Mouse (Mus musculus) lung, embryonic 15.5 days (tissue): ENCODE data around the gene Gpm6a. TPM values are rescaled to one million over a fixed set of nuclear protein-coding genes. Genes with fewer than 3 reads are reported as not detected.

ENCODE experiments used
- ATAC-seq: fragments of 200-750 bp; cut with Nextera tagmentation; 2 replicates; pipeline ENCODE4 v1.8.0; 2017; ENCODE audit warnings: moderate number of reproducible peaks, borderline replicate concordance; ENCODE audit not compliant: low FRiP score, low TSS enrichment; ENCODE audit errors: extremely low read depth
- H3K27ac ChIP-seq: fragments of 300-500 bp; sonication (generic); 2 replicates; pipeline ENCODE4 v1.5.1; 2015; ENCODE audit warnings: moderate library complexity, mild to moderate bottlenecking, inconsistent platforms
- H3K27me3 ChIP-seq: fragments of 300-500 bp; sonication (generic); 2 replicates; pipeline ENCODE4 v1.6.1; 2015; ENCODE audit warnings: inconsistent platforms
- H3K36me3 ChIP-seq: fragments of 300-500 bp; sonication (generic); 2 replicates; pipeline ENCODE4 v1.6.1; 2015; ENCODE audit warnings: inconsistent platforms
- H3K4me1 ChIP-seq: fragments of 300-500 bp; sonication (generic); 2 replicates; pipeline ENCODE4 v1.6.1; 2015; ENCODE audit warnings: inconsistent platforms
- H3K4me2 ChIP-seq: fragments of 300-500 bp; sonication (generic); 2 replicates; pipeline ENCODE4 v1.6.1; 2015; ENCODE audit warnings: inconsistent platforms, mild to moderate bottlenecking, moderate library complexity
- H3K4me3 ChIP-seq: fragments of 300-500 bp; sonication (generic); 2 replicates; pipeline ENCODE4 v1.5.1; 2015; ENCODE audit warnings: mild to moderate bottlenecking, inconsistent platforms
- H3K9ac ChIP-seq: fragments of 300-500 bp; sonication (generic); 2 replicates; pipeline ENCODE4 v1.6.1; 2015; ENCODE audit warnings: inconsistent platforms
- H3K9me3 ChIP-seq: fragments of 300-500 bp; sonication (generic); 2 replicates; pipeline ENCODE4 v1.6.1; 2016; ENCODE audit warnings: inconsistent platforms
- WGBS: fragments of 180-500 bp; shearing (Covaris S2); methylation state at CpG from one replicate; pipeline ENCODE4 v1.1.7; 2015; 5-methylcytosine and 5-hydroxymethylcytosine counted together
- polyA plus RNA-seq: library from polyadenylated mRNA; unstranded; fragments of >200 nt; fragmentation: Nextera tagmentation; extraction: Ambion mirVana; gene quantifications from 2 replicates; pipeline ENCODE4 v1.2.1, GENCODE M21; 2015

The Gpm6a gene
- polyA plus RNA-seq, 1 experiment from 2014 or later = 17.5 TPM

DNA sequence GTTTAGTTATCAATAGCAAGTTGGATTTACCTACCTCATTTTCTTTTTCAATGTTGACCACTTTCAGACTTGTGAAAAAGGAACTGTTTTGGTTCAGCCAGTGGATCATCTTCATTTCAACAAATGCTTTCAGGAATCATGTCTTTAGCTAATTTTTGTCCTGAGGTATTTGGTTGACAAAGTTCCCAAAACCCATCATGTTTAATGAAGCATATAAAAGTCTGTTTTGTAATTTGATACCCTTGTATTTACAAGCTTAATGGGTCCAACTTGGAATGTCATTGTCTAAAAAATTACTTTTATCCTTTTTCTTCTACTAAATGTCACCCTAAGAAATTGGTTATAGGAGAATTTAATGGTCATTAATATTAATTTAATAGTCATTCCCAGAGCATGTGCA, 6.9 kb downstream of the Gpm6a start:
- Histone ChIP-seq H3K36me3 (no peaks in the 10 kb centered on the region), H3K4me1 (no peaks in the 10 kb centered on the region), H3K9ac (no peak overlapping the region), H3K27me3 (no peaks in the 10 kb centered on the region), H3K27ac (no peak overlapping the region), H3K4me2 (no peak overlapping the region), H3K9me3 (no peaks in the 10 kb centered on the region), H3K4me3 (no peak overlapping the region)
- ATAC-seq = no peak

DNA sequence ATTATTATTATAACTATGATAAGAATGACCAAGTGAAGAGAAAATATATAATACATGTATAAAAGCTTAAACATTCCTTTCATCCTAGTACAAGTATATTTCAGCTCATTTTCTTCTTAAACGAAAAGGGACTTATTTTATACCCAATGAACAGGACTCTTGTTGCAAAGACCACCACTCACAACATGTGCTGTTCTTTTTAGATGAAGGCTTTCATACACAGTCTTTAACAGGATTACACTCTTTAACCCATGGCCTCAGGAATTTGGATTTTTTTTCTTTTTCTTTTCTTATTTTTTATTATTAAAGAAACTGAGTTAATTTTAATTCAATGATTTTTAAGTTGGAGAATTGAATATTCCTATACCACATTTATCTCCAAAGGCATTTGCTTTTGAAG, 20.4 kb downstream of the Gpm6a start:
- Histone ChIP-seq H3K9ac (no peak overlapping the region), H3K4me1 (no peaks in the 10 kb centered on the region), H3K9me3 (no peaks in the 10 kb centered on the region), H3K36me3 (no peaks in the 10 kb centered on the region), H3K4me3 (no peak overlapping the region), H3K4me2 (no peak overlapping the region), H3K27me3 (no peaks in the 10 kb centered on the region), H3K27ac (no peak overlapping the region)
- WGBS = 77% methylated on average over 1 of the region's 1 CpGs
- no peak for ATAC-seq

DNA sequence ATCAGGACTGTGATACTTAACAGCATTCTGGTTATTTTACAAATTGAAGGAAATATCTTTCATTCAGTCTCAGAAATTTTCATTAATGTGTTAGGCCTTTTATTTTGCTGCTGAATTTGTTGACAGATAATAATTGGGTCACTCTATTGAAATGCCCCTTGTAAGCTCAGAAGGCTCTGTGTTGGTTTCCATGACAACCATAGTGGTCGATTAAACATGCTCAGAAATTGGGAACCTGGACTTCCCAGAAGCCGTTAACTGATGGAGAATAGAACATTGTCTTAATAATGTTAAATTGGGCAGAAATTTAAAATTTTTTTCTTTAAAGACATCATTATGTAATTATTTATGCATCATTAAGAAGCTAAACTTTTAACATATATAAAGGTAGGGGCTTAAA, 20.9 kb downstream of the Gpm6a start:
- 72% methylated on average over 2 of the region's 2 CpGs for WGBS
- Histone ChIP-seq H3K27me3 (no peaks in the 10 kb centered on the region), H3K36me3 (no peaks in the 10 kb centered on the region), H3K4me3 (no peak overlapping the region), H3K9me3 (no peaks in the 10 kb centered on the region), H3K27ac (no peak overlapping the region), H3K4me2 (no peak overlapping the region), H3K9ac (no peak overlapping the region), H3K4me1 (no peaks in the 10 kb centered on the region)
- no peak for ATAC-seq

DNA sequence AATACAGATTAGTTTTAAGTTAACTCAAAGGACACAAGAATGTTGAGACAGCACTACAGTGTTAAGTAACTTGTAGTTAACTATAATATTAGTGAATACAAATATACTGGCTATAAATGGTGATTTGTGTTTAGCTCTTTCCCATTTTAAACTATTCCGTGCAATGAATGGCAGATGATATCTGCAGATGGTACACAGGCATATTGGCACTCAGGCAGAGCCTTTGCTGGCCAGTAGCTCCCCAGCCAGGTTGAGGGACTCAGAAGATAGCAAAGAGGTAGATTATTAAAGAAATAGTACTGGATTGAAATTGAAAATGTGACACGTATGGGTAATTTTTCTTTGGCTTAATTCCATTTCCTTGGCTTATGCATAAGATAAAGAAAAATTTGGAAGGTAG, 21.3 kb downstream of the Gpm6a start:
- no peak overlapping the region for H3K4me2 ChIP-seq
- no peak overlapping the region for H3K4me3 ChIP-seq
- no peaks in the 10 kb centered on the region for H3K36me3 ChIP-seq
- no peak overlapping the region for H3K27ac ChIP-seq
- H3K4me1 ChIP-seq = no peaks in the 10 kb centered on the region
- no peaks in the 10 kb centered on the region for H3K9me3 ChIP-seq
- no peaks in the 10 kb centered on the region for H3K27me3 ChIP-seq
- WGBS = 82% methylated on average over 2 of the region's 2 CpGs
- ATAC-seq = no peak
- H3K9ac ChIP-seq = no peak overlapping the region

DNA sequence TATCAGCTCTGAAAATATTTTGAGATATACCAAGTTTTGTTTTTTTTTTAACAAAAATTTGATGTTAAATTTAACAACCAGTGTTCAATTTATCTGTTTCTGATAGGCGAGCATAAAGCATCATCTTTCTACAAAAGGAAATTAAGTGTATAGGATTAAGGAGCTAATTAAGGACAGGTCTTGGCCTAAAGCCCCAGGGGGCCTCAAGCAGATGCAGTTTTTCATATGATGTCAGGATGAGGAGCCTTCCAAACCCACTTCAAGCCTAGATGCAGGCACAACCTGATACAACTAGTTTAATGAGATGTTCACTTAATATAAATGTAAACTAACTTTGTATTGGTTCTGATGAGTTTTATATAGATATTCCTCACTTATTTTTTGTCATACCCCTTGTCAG, 22.0 kb downstream of the Gpm6a start:
- H3K4me2 ChIP-seq = no peak overlapping the region
- no peaks in the 10 kb centered on the region for H3K4me1 ChIP-seq
- no peak overlapping the region for H3K4me3 ChIP-seq
- no peaks in the 10 kb centered on the region for H3K36me3 ChIP-seq
- H3K9ac ChIP-seq = no peak overlapping the region
- no peaks in the 10 kb centered on the region for H3K27me3 ChIP-seq
- 44% methylated on average over 1 of the region's 1 CpGs for WGBS
- no peaks in the 10 kb centered on the region for H3K9me3 ChIP-seq
- no peak overlapping the region for H3K27ac ChIP-seq
- ATAC-seq = no peak

DNA sequence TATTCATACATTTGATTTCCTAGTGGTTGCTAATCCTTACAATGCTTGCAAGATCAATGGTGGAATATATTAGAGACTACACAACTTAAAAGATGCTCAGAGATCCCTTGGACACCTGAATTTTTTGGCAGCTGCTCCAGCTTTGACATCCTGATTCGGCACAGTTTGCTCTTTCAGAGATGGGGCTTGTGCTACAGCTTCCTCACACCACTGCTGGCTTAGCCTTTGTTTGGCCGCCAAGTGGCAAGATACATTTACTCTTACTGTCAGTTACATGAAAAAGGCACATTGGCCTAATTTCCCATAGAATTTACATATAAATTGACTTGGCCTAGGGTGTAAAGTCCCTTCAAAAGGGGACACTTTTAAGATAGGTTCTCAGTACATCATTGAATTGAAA, 32.1 kb downstream of the Gpm6a start:
- WGBS = 56% methylated on average over 2 of the region's 2 CpGs

DNA sequence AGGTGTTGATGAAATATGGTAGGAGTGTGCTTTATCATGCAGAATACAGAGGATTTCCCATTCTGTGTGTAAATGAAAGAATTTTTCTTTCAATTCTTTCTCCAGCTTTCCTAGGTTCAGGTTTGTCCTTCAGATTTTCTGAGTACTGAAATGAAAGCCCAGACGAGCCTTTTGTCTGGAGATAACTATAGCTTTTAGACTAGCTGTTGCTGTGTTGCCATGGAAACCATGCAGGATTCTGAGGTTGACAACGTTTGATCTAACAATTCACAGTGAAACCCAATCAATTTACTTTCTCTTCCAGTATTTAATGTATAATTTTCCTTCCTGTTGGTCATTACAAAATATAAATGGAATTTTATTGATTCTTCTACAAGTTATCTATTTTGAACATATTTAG, 34.5 kb downstream of the Gpm6a start:
- Histone ChIP-seq H3K36me3 (no peaks in the 10 kb centered on the region), H3K4me3 (no peak overlapping the region), H3K4me1 (no peaks in the 10 kb centered on the region), H3K27ac (no peak overlapping the region), H3K27me3 (no peaks in the 10 kb centered on the region), H3K4me2 (no peak overlapping the region), H3K9ac (no peak overlapping the region), H3K9me3 (no peaks in the 10 kb centered on the region)
- no peak for ATAC-seq
- 12% methylated on average over 2 of the region's 2 CpGs for WGBS

More for the DNA sequence above, 32.1 kb downstream of the Gpm6a start:
- no peaks in the 10 kb centered on the region for H3K36me3 ChIP-seq
- no peaks in the 10 kb centered on the region for H3K9me3 ChIP-seq
- H3K4me2 ChIP-seq = no peak overlapping the region
- H3K9ac ChIP-seq = no peak overlapping the region
- ATAC-seq = no peak
- no peaks in the 10 kb centered on the region for H3K27me3 ChIP-seq
- H3K27ac ChIP-seq = no peak overlapping the region
- no peaks in the 10 kb centered on the region for H3K4me1 ChIP-seq
- H3K4me3 ChIP-seq = no peak overlapping the region

DNA sequence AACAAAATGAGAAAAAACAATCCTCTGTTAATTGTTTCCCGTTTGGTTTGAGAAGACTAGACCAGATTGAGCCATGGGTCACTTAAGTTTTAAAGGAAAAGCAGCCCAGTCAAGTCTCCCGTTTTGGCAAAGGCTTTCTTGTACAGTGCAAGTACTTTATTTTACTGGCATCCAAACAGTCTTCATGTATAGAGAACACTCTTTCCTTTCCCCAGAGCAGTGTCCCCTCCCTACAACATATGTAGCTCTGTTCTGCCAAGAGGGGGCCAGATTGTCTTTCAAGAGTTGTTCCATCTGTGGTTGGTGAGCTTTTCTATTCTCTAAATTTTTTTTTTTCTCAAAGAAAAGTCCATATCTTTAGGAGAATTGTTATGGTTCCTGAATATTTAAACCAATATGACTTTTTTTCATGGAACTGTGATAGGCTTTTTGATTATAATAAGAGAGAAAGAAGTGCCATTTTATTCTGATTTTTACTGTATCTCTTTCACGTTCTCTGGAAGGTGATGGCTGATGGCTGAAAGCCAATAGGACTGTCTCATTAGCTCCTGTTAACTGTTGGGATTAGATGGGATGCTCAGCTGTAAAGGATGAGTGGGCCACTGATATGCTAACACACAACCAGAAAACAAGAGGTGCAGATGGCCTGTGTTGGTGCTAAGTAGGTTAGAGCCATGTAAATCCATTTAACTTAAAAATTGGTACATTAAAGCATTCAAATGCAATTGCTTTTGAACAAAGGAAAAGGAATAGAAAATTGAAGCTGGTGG, 37.4 kb downstream of the Gpm6a start:
- H3K9me3 ChIP-seq = no peaks in the 10 kb centered on the region
- H3K4me3 ChIP-seq = no peak overlapping the region
- H3K27me3 ChIP-seq = no peaks in the 10 kb centered on the region
- H3K4me2 ChIP-seq = no peak overlapping the region
- no peaks in the 10 kb centered on the region for H3K4me1 ChIP-seq
- no peaks in the 10 kb centered on the region for H3K36me3 ChIP-seq
- no peak for ATAC-seq
- H3K27ac ChIP-seq = no peak overlapping the region
- H3K9ac ChIP-seq = no peak overlapping the region
- WGBS = 62% methylated on average over 3 of the region's 3 CpGs

DNA sequence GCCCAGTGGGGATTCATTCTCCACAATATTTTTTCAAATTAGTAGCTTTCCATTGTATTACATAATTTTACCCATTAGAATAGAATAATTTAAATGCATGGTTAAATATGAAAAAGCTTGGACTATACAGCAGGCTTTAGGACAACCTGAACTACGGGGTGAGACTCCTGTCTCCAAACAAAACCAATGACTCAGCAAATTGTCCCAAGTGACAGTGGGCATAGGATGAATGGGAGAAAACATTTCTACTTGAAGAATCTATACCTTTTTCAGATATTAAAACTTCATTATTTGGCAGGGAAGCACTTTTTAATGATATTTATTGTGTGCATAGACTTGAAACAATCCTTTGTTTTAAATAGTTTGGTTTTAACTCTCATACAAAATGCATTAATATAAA, 41.0 kb downstream of the Gpm6a start:
- H3K4me2 ChIP-seq = no peak overlapping the region
- 63% methylated on average over 1 of the region's 1 CpGs for WGBS
- no peak overlapping the region for H3K27ac ChIP-seq
- H3K36me3 ChIP-seq = no peaks in the 10 kb centered on the region
- no peak overlapping the region for H3K4me3 ChIP-seq
- ATAC-seq = no peak
- H3K9ac ChIP-seq = no peak overlapping the region
- H3K4me1 ChIP-seq = no peaks in the 10 kb centered on the region
- H3K9me3 ChIP-seq = no peaks in the 10 kb centered on the region
- H3K27me3 ChIP-seq = no peaks in the 10 kb centered on the region

DNA sequence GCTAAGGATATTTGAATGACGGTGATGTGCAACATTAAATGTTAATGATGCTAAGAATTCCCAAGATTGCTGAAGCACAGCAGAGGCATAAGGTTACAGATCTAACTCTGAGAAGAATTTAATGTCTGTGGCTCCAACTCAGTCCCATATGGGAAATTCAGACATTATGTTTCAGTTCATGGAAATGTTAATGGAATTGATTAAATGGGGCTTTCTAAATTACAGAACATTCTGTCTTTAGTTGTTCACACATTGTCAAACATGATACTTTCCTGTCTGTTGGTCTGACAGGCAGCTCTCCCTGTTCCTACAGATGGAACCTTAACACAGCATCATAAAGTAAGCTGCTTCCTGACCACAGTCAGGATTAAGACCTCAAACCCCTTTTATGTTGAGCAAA, 47.8 kb downstream of the Gpm6a start:
- Histone ChIP-seq H3K27ac (no peak overlapping the region), H3K27me3 (no peaks in the 10 kb centered on the region), H3K4me3 (no peak overlapping the region), H3K4me1 (no peaks in the 10 kb centered on the region), H3K9ac (no peak overlapping the region), H3K4me2 (no peak overlapping the region), H3K36me3 (no peaks in the 10 kb centered on the region), H3K9me3 (no peaks in the 10 kb centered on the region)
- ATAC-seq = no peak
- 91% methylated on average over 1 of the region's 1 CpGs for WGBS

DNA sequence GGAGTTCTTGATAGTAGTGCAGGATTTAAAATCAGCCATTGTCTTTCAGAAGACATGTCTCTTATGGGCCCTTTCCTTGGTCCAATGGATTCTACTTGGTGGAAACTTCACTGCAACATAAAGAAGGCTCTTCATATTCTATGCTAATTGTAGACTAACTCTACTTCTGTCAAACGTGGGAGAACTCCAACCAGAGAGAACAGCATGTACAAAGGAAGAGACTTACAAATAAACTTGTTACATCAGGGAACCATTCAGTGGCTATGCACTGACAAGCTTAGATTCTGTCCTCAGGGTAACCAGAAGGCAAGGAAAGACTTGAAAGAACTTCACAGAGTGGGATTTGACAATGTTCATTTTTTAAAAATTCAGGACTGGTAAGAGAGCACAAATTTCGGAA, 48.3 kb downstream of the Gpm6a start:
- Histone ChIP-seq H3K9ac (no peak overlapping the region), H3K4me1 (no peaks in the 10 kb centered on the region), H3K4me3 (no peak overlapping the region), H3K36me3 (no peaks in the 10 kb centered on the region), H3K27me3 (no peaks in the 10 kb centered on the region), H3K9me3 (no peaks in the 10 kb centered on the region), H3K4me2 (no peak overlapping the region), H3K27ac (no peak overlapping the region)
- no peak for ATAC-seq
- WGBS = 51% methylated on average over 2 of the region's 2 CpGs

DNA sequence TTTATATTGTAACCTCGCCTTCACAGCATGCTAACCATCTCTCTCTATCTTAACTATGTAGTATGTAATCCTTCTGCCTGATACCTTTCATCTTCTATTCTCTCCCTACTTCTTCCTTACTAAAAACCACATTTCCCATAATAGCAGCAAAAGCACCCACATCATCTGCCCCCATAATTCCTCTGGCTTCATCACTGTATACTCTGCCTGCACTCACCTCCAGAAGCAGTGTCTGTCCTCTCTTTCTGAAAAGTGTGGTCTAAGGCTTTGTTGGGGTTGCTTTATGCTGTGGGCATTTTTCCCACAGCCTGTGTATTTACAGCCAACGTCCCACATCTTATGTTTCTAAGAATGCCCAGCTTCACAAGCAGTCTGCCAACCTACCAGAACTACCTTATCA, 57.6 kb downstream of the Gpm6a start:
- no peaks in the 10 kb centered on the region for H3K4me1 ChIP-seq
- no peak overlapping the region for H3K4me3 ChIP-seq
- H3K36me3 ChIP-seq = no peaks in the 10 kb centered on the region
- 54% methylated on average over 2 of the region's 2 CpGs for WGBS
- no peak for ATAC-seq
- H3K9ac ChIP-seq = no peak overlapping the region
- H3K27ac ChIP-seq = no peak overlapping the region
- no peak overlapping the region for H3K4me2 ChIP-seq
- no peaks in the 10 kb centered on the region for H3K27me3 ChIP-seq
- no peaks in the 10 kb centered on the region for H3K9me3 ChIP-seq

DNA sequence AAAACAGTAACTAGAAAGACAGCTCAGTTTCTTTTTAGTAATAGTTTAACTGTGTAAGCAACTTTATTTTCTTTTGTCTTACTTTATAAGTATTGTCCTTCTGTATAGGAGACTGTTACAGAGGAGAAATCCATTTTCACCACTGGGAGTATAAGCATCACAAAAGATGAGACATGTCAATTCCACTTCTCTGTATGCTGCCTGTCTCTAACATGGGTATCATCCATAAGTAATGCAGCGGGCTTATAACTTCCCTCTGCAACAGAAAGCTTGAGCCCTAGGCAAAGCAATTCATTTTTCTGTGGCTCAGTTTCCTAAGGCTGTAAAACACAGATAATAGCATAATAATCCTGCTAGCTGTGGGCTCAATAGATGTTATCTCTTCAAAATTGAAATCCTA, 62.4 kb downstream of the Gpm6a start:
- Histone ChIP-seq H3K4me3 (no peak overlapping the region), H3K27ac (no peak overlapping the region), H3K9me3 (no peaks in the 10 kb centered on the region), H3K9ac (no peak overlapping the region), H3K4me1 (no peaks in the 10 kb centered on the region), H3K36me3 (no peaks in the 10 kb centered on the region), H3K4me2 (no peak overlapping the region), H3K27me3 (no peaks in the 10 kb centered on the region)
- 73% methylated on average over 1 of the region's 1 CpGs for WGBS
- no peak for ATAC-seq
